Mouse (Mus musculus) thymus, postnatal 36 days (tissue): ENCODE measurements around the gene Rd3.
A peak's percentile ranks its signal among the peaks of the same experiment; 100 is the strongest.

Experiments
- DNase-seq, 2 experiments: peaks; one replicate each; pipeline ENCODE4 v3.0.0; 2022; ENCODE audit warnings: mixed read lengths in 2 of 2

The Rd3 gene

GRCm38 (mm10) chr1:191977187-191977586, at the start of gene Rd3:
TSS of gene Rd3 (plus strand) at chr1:191977370.
- DNase-seq: no peak

DNA sequence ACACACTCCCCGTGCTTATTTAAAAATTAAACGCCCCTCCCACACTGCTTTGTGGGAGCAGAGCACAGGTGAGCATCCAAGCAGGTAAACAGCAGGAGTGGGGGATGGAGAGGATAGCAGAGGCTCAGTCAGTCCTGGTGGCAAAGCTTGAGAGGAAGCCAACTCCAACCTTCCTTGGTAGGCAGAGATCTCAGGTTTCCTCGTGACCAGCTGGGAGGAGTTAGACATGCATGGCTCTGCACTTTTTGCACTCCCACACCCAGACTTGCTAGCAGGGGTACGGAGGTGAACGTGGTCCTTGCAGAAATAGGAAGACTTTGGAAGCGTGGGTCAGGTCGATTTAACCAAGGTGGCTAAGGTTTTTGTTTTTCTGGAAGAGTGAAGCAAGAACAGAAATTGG, 48.8 kb upstream of the Rd3 start:
- DNase-seq: no peak

DNA sequence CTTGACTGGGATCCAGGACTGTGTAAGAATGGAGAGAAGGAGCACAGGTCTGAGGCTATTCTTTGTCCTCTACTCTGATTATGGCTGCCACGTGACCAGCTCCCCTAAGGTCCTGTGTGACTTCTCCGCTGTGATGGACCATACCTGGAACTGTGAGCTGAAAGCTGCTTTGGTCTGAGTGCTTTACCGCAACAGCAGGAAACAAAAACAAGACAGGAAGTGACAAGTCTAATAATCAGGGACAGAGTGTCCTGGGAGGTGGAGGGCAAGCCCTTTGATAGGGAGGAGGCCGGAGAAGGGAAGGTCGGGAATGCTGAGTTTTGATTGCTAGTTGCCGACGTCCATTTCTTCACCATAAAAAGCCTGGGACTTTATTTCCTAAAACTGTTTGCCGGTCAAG, 48.1 kb upstream of the Rd3 start:
- no peak for DNase-seq

DNA sequence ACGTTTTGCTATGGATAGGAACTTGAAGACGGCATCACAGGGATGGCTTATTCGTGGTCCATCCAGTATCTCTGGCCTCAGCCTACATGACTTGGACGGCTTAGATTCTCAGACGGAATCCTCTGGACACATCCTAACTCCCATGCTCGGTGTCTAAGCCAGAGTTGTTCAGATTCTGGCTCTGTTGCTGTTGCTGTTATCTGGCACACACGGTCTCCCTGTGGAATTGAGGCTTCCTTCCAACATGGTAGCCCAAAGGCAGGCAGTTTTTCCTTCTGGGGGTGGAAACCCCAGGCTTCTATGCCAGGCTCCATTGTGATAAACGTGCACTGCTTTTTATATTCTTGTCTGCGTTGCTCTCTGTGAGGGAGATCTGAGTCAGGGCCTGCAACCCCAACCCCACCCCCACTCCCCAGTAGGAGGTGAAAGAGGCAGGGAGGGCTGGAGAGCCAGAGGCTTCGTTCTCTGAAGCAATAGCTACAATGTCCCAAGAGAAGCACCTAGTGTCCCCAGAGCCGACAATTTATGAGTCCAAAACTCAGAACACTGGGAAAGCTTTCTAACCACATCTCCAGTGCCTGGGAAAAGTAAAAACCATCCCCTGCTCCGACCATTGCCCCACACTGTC, 47.2 kb upstream of the Rd3 start:
- DNase-seq: no peak

- no peak for DNase-seq
These were observed 46.6 kb upstream of the Rd3 start for GRCm38 (mm10) chr1:191930525-191931105.

GRCm38 (mm10) chr1:191932286-191932985, 44.7 kb upstream of the Rd3 start:
- no peak for DNase-seq

- no peak for DNase-seq
These were observed 44.1 kb upstream of the Rd3 start for GRCm38 (mm10) chr1:191932986-191933632.

DNA sequence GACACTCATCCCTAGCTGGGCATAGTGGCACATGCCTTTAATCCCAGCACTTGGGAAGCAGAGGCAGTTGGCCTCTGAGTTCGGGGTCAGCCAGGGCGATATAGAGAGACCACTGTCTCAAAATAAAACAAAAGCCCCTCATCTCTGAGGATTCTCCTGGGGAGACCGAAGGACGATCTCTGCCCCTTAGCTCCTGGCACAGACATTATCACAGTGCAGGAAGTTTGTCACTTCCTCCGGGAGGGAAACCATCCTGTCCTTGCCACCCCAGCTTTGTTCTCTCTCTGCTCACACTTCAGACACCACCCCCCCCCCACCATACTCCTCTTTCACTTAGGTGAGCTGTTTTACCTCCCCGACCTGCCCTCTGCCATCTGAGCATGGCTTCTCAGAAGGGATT, 33.5 kb upstream of the Rd3 start:
- no peak for DNase-seq

DNA sequence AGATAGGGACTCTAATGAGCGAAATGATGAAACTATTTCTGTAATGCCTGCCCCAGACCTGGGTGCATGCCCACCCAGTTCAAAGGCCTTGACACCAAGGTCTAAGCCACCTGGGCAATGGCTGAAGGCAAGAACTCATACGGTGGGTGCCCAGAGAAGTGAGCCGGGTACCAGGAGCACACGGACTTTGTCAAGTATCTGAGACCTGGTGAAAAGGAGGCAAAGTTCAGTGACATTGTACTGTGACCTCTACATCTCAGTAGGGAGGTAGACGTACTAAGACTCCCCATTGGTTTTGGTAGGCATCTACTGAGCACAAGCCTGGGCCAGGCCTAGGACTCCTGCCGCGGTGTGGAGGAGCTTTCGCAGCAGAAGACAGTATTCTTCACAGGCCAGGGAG, 31.8 kb upstream of the Rd3 start:
- no peak for DNase-seq

DNA sequence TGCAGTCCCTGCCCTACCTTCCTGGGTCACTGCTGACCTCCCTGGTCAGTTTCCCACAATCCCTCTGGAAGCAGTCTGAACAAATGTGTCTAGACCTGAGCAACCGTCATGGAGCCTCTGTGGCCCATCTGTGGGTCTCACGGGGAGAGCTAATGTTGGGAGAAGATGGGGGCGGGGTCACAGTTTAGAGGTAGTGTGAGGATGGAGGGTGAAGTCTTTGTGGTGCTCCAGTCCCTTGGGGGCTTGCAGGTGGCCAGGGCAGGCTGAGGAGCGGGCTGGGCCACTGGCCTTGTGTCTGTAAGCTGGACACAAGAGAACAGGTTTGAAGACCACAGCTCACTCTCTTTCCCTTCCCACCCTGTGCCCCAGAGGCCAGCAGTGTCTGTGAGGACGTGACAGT, 31.4 kb upstream of the Rd3 start:
- no peak for DNase-seq

- no peak for DNase-seq
These were observed 30.9 kb upstream of the Rd3 start for GRCm38 (mm10) chr1:191946261-191946660.

DNA sequence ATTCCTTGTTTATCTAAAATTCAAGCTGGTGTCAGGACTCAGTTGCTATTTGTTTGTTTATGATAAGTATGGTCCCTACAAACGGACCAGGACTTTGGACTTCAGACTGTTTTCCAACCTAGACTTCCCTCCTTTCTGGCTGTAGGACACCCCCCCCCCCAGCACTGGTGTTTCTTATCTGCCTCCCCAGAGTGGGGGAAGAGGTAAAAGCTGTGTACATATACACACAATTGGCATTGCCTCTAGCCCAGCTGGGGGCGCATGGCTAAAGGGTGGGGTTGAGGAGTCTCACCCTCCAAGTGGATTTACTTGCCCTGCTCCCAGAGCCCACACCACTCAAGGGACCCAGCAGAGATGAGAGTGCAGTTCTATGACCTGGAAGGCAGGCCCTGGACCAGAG, 30.3 kb upstream of the Rd3 start:
- DNase-seq: no peak

- DNase-seq: no peak
These were observed 29.4 kb upstream of the Rd3 start for GRCm38 (mm10) chr1:191947796-191948195.

DNA sequence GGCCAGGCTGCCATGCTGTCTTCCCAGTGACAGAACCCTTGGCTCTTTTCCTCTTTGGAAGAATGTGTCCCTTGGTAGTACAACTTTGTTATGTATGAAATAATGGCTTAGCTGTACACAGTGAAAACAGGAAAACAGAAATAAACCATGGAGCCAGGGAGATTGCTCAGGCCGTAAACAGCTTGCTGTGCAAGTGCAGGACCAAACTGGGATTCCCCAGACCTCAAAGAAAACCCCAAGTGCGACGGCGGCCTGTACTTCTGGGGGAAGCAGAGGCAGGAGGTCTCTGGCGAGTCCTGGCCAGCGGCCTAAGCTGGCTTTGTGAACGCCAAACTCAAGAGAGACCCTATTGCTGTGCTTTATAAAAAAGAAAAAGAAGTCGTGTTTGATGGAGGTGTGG, 28.6 kb upstream of the Rd3 start:
- no peak for DNase-seq

GRCm38 (mm10) chr1:191950611-191951010, 26.6 kb upstream of the Rd3 start:
- no peak for DNase-seq

GRCm38 (mm10) chr1:191952733-191953335, 24.3 kb upstream of the Rd3 start:
- no peak for DNase-seq

DNA sequence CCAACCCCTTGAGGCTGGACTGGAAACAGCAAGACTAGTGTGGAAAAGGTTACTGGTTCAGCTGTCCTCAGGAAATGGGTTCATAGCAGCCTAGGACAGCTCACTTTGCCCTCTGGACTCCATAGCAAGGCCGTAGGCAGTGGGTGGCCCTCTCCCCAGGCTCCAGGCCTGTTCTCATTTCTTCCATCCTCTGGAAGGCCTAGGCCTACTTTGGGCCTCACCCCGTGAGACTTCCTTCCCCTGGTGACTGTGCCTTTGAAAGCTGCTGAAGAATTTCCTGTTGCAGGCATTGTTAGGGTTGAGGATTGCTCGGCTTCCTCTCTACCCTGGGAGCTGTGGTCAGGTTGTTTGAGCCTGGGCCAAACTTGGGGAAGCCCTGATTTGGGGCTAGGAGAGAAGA, 22.1 kb upstream of the Rd3 start:
- DNase-seq: peak; percentile 17 to 19

GRCm38 (mm10) chr1:191956261-191956660, 20.9 kb upstream of the Rd3 start:
- DNase-seq: no peak

DNA sequence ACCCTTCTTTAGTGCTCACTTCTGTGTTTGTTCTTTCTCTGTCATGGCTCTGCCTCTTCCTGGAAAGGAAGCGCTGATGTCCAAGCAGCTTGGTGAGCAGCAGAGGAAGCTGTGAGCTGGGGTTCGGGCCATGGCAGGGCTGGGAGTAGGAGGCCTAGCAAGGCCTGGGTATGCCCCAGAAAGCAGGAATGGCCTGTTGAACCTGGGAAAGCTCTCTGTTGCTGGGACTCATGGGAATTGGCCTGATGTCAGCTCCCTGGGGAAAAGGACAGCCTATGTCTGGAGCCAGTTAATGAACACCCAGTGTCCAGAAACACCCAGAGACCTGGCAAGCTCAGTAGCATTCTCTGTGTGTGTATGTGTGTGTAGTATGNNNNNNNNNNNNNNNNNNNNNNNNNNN, 20.3 kb upstream of the Rd3 start:
- no peak for DNase-seq

DNA sequence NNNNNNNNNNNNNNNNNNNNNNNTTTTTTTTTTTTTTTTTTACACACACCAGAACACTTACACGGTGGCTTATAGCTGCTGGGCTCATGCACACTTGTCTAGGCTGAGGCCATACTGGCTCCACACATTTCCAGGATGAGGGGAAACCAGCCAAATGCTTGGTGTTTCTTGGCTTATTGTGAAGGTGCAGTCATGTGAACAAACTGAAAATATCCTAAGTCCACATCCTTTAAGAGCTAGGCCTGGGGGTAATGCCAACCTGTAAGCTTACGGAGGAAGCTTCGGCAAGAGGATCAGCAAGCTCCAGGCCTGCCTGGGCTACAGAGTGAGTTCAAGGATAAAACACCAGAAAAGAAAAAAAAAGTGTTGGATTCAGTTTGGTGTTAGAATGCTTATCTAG, 19.8 kb upstream of the Rd3 start:
- DNase-seq: no peak

DNA sequence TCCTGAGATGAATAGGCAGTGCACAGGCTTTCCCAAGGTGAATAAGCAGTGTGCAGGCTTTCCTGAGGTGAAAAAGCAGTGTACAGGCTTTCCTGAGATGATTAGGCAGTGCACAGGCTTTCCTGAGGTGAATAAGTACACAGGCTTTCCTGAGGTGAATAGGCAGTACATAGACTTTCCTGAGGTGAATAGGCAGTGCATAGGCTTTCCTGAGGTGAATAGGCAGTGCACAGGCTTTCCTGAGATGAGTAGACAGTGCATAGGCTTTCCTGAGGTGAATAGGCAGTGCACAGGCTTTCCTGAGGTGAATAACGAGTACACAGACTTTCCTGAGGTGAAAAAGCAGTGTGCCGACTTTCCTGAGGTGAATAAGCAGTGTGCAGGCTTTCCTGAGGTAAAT, 16.2 kb upstream of the Rd3 start:
- DNase-seq: no peak

DNA sequence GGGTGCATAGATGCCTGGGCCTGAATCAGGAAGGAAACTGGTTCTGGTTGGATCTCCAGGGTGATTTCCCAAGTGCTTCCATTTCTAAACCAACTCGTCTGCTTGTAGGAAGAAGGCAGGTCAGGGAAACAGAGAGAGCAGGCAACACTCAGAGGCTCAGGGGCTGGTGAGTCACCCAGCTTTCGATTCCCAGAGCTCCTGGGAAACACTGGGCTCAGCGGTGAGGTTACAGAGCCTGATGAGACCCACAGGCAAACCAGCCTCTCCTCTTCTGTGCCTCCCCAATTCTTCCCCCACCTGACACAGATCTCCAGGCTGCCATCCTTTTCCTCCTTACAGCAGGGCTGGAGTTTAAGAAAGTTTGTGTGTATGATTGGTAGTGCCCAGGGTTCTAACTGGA, 13.8 kb upstream of the Rd3 start:
- no peak for DNase-seq

GRCm38 (mm10) chr1:191963948-191964772, 13.0 kb upstream of the Rd3 start:
- peak; percentile 76 to 80 for DNase-seq
